Mouse (Mus musculus): ENCODE measurements at regions not wholly inside any gene's neighbourhood (a gene's known extent, or its start where the extent isn't known, plus 50 kb on each side); places are given as distances from the start of the nearest gene placed in this dataset.

DNA sequence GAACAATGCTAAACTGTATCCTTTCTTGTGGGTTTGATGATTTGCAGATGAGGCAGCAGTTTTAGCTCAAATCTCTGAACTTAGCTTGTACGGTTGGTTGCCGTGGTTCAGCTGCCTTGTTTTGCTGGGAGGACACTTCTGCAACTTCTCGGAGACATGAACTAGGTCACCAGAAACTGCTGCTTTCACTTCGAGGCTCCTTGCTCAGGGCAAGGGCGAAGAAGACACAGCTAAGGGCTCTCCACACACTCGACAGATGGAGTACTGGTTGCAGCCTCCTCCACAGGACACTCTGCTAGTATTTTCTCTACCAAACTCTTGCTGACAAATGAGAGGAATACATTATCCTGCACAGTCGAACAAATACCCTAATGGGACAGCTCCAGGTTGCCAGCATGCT is 94.9 kb upstream of the Ado start:
- DNase-seq (ENCODE audit: low spot score): no peak
- Histone ChIP-seq H3K27me3 (ENCODE audit: control insufficient read depth, insufficient read depth, low read length) (no peaks in the 10 kb centered on the region), H3K9me3 (replicated peaks; ENCODE audit: control insufficient read depth, low read length) (no peaks in the 10 kb centered on the region), H3K9ac (replicated peaks; ENCODE audit: low read depth, low read length) (no peak overlapping the region), H3K36me3 (replicated peaks; ENCODE audit: control insufficient read depth, insufficient read depth, low read length) (no peaks in the 10 kb centered on the region), H3K4me2 (ENCODE audit: low read depth, low read length) (no peak overlapping the region), H3K4me3 (ENCODE audit: low read depth, low read length) (no peak overlapping the region), H3K4me1 (ENCODE audit: control insufficient read depth, insufficient read depth) (peaks cover 17% of the 10 kb centered on the region), H3K27ac (ENCODE audit: low read depth) (peak overlapping the region; percentile 48; the same call in 1 of the 2 replicates)
- ATAC-seq (ENCODE audit: insufficient read depth, low read depth): no peak
- TF ChIP-seq EP300 (IDR thresholded peaks at IDR 0.05; ENCODE audit: low read depth) (no peak), CTCF (IDR thresholded peaks at IDR 0.05; ENCODE audit: low read depth) (no peak)
- 34% methylated on average over 7 of the region's 7 CpGs for WGBS

DNA sequence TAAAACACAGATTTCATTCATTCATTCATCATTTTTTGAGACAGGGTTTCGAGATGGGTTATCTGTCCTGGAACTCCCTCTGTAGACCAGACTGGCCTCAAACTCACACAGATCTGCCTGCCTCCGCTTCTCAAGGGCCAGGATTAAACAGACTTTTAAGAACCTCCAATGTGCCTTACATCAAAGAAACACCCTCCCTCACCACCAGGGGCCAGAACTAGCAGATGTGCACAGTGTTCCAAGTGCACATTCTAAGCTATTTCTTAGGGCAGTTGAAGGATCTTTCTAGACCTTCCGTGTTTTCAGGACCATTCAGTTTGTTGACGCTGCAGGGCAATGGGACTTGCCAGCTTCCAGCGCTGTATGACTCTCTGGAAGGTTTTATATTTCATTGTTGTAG is 88.6 kb upstream of the Ado start:
- H3K9ac ChIP-seq (replicated peaks; ENCODE audit: low read depth, low read length): no peak overlapping the region
- no peaks in the 10 kb centered on the region for H3K4me1 ChIP-seq (ENCODE audit: control insufficient read depth, insufficient read depth)
- WGBS: 67% methylated on average over 5 of the region's 5 CpGs
- no peak overlapping the region for H3K4me3 ChIP-seq (ENCODE audit: low read depth, low read length)
- TF ChIP-seq EP300 (IDR thresholded peaks at IDR 0.05; ENCODE audit: low read depth) (no peak), CTCF (IDR thresholded peaks at IDR 0.05; ENCODE audit: low read depth) (peak; percentile 30)
- no peak for ATAC-seq (ENCODE audit: insufficient read depth, low read depth)
- no peaks in the 10 kb centered on the region for H3K9me3 ChIP-seq (replicated peaks; ENCODE audit: control insufficient read depth, low read length)
- H3K4me2 ChIP-seq (ENCODE audit: low read depth, low read length): no peak overlapping the region; the same call in 1 of the 2 replicates
- H3K27ac ChIP-seq (ENCODE audit: low read depth): no peak overlapping the region
- no peak for DNase-seq (ENCODE audit: low spot score)
- H3K36me3 ChIP-seq (replicated peaks; ENCODE audit: control insufficient read depth, insufficient read depth, low read length): no peaks in the 10 kb centered on the region
- no peaks in the 10 kb centered on the region for H3K27me3 ChIP-seq (ENCODE audit: control insufficient read depth, insufficient read depth, low read length)

DNA sequence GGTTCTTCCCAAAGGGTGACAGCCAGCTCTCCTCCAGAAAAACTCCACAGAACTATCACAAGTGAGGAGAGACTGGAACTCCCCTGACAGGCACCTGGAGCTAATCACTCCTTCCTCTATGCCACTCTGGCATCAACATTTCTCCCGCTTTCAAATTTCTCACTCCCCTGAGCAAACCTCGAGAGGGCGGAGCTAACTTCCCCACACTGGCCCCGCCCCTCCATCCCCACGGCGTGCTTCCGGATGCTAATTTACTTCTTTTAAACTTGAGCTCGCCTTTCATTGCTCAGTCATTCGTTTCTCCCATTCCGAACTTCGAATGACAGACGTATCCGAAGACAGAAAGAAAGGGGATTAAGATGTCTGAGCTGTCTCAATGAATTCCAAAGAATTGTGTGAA is 87.8 kb upstream of the Ado start:
- Histone ChIP-seq H3K36me3 (replicated peaks; ENCODE audit: control insufficient read depth, insufficient read depth, low read length) (no peaks in the 10 kb centered on the region), H3K4me1 (ENCODE audit: control insufficient read depth, insufficient read depth) (no peaks in the 10 kb centered on the region), H3K4me2 (ENCODE audit: low read depth, low read length) (peak overlapping the region; percentile 37; the same call in 1 of the 2 replicates), H3K27ac (ENCODE audit: low read depth) (no peak overlapping the region), H3K9me3 (replicated peaks; ENCODE audit: control insufficient read depth, low read length) (no peaks in the 10 kb centered on the region), H3K4me3 (ENCODE audit: low read depth, low read length) (peak overlapping the region; percentile 23; the same call in 1 of the 2 replicates), H3K9ac (replicated peaks; ENCODE audit: low read depth, low read length) (no peak overlapping the region), H3K27me3 (ENCODE audit: control insufficient read depth, insufficient read depth, low read length) (no peaks in the 10 kb centered on the region)
- TF ChIP-seq EP300 (IDR thresholded peaks at IDR 0.05; ENCODE audit: low read depth): no peak
- TF ChIP-seq CTCF (IDR thresholded peaks at IDR 0.05; ENCODE audit: low read depth): no peak
- DNase-seq (ENCODE audit: low spot score) (no peak), ATAC-seq (ENCODE audit: insufficient read depth, low read depth) (no peak)
- 5% methylated on average over 13 of the region's 13 CpGs for WGBS

DNA sequence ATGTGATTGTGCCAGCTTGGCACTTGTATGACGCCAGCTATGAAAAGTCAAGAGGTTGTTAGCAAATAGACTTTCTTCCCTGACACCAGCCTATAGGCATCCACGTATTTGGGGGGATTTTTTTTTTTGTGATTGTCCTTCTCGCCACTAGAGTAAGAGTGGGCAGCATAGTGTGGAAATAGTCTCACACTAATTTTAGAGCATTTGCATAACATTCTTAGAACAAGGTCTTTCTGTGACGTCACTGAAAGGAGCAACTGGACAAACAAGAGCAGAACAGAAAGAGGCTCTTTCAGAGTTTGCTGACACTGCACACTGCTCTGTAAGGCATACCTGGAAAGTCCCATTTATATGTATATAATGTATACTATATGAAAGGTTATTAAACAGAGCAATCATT is 86.0 kb upstream of the Ado start:
- no peak for DNase-seq (ENCODE audit: low spot score)
- Histone ChIP-seq H3K4me2 (ENCODE audit: low read depth, low read length) (no peak overlapping the region), H3K4me3 (ENCODE audit: low read depth, low read length) (no peak overlapping the region), H3K36me3 (replicated peaks; ENCODE audit: control insufficient read depth, insufficient read depth, low read length) (no peaks in the 10 kb centered on the region), H3K9me3 (replicated peaks; ENCODE audit: control insufficient read depth, low read length) (no peaks in the 10 kb centered on the region), H3K27ac (ENCODE audit: low read depth) (no peak overlapping the region), H3K27me3 (ENCODE audit: control insufficient read depth, insufficient read depth, low read length) (no peaks in the 10 kb centered on the region), H3K4me1 (ENCODE audit: control insufficient read depth, insufficient read depth) (no peaks in the 10 kb centered on the region), H3K9ac (replicated peaks; ENCODE audit: low read depth, low read length) (no peak overlapping the region)
- TF ChIP-seq EP300 (IDR thresholded peaks at IDR 0.05; ENCODE audit: low read depth) (no peak), CTCF (IDR thresholded peaks at IDR 0.05; ENCODE audit: low read depth) (no peak)
- ATAC-seq (ENCODE audit: insufficient read depth, low read depth): no peak
- WGBS: 66% methylated on average over 4 of the region's 4 CpGs

DNA sequence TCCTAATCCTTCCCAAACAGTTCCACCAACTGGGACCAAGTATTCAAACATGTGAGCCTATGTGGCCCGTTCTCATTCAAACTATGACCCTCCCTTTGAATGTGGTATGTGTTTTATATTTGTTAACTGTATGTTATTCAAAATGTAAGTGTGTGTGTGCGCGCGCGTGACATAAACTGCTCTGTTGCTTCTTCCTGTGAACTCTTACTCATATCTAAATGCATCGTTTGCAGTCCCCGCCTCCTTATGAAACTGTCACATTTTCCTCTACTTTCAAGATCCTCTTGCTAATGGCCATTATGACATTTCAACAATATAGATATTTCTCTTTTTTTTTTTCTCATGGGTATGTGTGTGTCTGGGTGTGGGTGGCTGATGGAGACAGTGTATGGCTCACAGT is 84.3 kb upstream of the Ado start:
- WGBS: 90% methylated on average over 7 of the region's 7 CpGs
- Histone ChIP-seq H3K4me2 (ENCODE audit: low read depth, low read length) (no peak overlapping the region), H3K9me3 (replicated peaks; ENCODE audit: control insufficient read depth, low read length) (no peaks in the 10 kb centered on the region), H3K4me3 (ENCODE audit: low read depth, low read length) (no peak overlapping the region), H3K9ac (replicated peaks; ENCODE audit: low read depth, low read length) (no peak overlapping the region), H3K4me1 (ENCODE audit: control insufficient read depth, insufficient read depth) (no peaks in the 10 kb centered on the region), H3K27ac (ENCODE audit: low read depth) (no peak overlapping the region), H3K36me3 (replicated peaks; ENCODE audit: control insufficient read depth, insufficient read depth, low read length) (no peaks in the 10 kb centered on the region), H3K27me3 (ENCODE audit: control insufficient read depth, insufficient read depth, low read length) (no peaks in the 10 kb centered on the region)
- no peak for DNase-seq (ENCODE audit: low spot score)
- no peak for ATAC-seq (ENCODE audit: insufficient read depth, low read depth)
- no peak for TF ChIP-seq CTCF (IDR thresholded peaks at IDR 0.05; ENCODE audit: low read depth)
- TF ChIP-seq EP300 (IDR thresholded peaks at IDR 0.05; ENCODE audit: low read depth): no peak

DNA sequence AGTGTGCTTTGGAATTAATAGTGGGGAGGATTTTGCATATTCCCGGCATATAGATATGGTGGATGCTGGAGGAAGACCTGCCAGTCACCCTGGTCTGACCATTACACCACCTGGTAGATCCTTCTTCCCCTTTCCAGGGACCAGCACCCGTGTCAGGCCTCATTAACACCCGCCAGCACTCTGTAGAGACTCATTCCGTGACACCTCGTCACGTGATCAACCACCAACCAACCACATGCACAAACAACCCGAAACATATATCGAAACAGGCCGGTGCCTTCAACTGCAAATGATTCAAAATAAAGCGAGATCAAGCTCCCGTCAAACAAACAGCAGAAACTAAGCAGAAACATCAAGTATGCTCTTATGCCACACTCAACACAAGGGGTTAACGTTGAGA is 74.6 kb upstream of the Ado start:
- Histone ChIP-seq H3K4me2 (ENCODE audit: low read depth, low read length) (no peak overlapping the region), H3K4me3 (ENCODE audit: low read depth, low read length) (no peak overlapping the region), H3K4me1 (ENCODE audit: control insufficient read depth, insufficient read depth) (no peaks in the 10 kb centered on the region), H3K27me3 (ENCODE audit: control insufficient read depth, insufficient read depth, low read length) (no peaks in the 10 kb centered on the region), H3K36me3 (replicated peaks; ENCODE audit: control insufficient read depth, insufficient read depth, low read length) (no peaks in the 10 kb centered on the region), H3K9ac (replicated peaks; ENCODE audit: low read depth, low read length) (no peak overlapping the region), H3K27ac (ENCODE audit: low read depth) (no peak overlapping the region), H3K9me3 (replicated peaks; ENCODE audit: control insufficient read depth, low read length) (no peaks in the 10 kb centered on the region)
- DNase-seq (ENCODE audit: low spot score) (no peak), ATAC-seq (ENCODE audit: insufficient read depth, low read depth) (no peak)
- no peak for TF ChIP-seq EP300 (IDR thresholded peaks at IDR 0.05; ENCODE audit: low read depth)
- no peak for TF ChIP-seq CTCF (IDR thresholded peaks at IDR 0.05; ENCODE audit: low read depth)
- 84% methylated on average over 12 of the region's 12 CpGs for WGBS

Measured in heart, postnatal 0 days (tissue).